Mouse (Mus musculus) lung, postnatal 0 days (tissue): ENCODE data around the gene Ndp.

ENCODE experiments used
- CTCF ChIP-seq: IDR thresholded peaks from 2 replicates; pipeline ENCODE4 v1.5.1; 2016; ENCODE audit warnings: antibody characterized with exemption, mild to moderate bottlenecking
- EP300 ChIP-seq: IDR thresholded peaks from 2 replicates; pipeline ENCODE4 v1.6.1; 2016; ENCODE audit warnings: antibody characterized with exemption, mild to moderate bottlenecking, control low read depth

GRCm38 (mm10) chrX:16911911-16912310, 337 bp upstream of the Ndp start:
- TF ChIP-seq CTCF (no peak), EP300 (no peak)
